Mouse (Mus musculus): ENCODE measurements around the gene Slc16a8. TPM values are rescaled to one million over a fixed set of nuclear protein-coding genes. Genes with fewer than 3 reads are reported as not detected.

Gene Slc16a8
- polyA plus RNA-seq, 1 experiment from 2014 or later, result not detected

DNA sequence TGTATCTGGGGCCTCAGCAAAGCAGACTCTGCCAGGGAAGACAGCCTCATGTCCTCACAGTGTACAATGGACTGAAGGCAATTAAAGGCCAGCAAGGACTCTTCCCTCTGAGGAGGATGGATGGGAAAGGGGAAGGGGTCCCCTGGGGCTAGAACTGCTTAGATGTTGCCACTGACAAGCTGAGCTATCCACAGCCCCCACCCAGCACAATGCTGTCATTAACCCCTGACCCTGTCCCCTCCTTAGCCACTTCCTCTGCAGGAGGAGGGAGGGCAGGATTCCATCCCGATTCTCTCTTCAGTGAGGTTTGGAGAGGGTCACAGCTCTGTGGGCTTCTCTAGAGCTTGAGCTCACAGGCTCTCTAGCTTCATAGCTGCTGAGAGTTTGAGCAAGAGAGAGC, 35.0 kb downstream of the Slc16a8 start:
- ATAC-seq (ENCODE audit: insufficient read depth, low FRiP score, low TSS enrichment) (no peak), DNase-seq (ENCODE audit: low spot score) (peak; percentile 59)
- H3K4me3 ChIP-seq (ENCODE audit: low read depth, low read length), result no peak overlapping the region
- WGBS, result 0% methylated on average over 1 of the region's 1 CpGs
- H3K27me3 ChIP-seq (ENCODE audit: control insufficient read depth, insufficient read depth, low read length), result no peaks in the 10 kb centered on the region
- peaks cover 11% of the 10 kb centered on the region for H3K4me1 ChIP-seq (ENCODE audit: control insufficient read depth, insufficient read depth, low read length)
- no peak overlapping the region for H3K9ac ChIP-seq (ENCODE audit: low read length)
- H3K4me2 ChIP-seq (ENCODE audit: low read depth), result no peak overlapping the region
- no peak overlapping the region for H3K27ac ChIP-seq (ENCODE audit: low read depth, low read length)
- no peaks in the 10 kb centered on the region for H3K9me3 ChIP-seq (ENCODE audit: control insufficient read depth, low read length)
- no peaks in the 10 kb centered on the region for H3K36me3 ChIP-seq (ENCODE audit: control insufficient read depth, insufficient read depth, low read length)

- H3K27ac ChIP-seq (ENCODE audit: low read depth, low read length), result no peak overlapping the region
- H3K27me3 ChIP-seq (ENCODE audit: control insufficient read depth, insufficient read depth, low read length), result no peaks in the 10 kb centered on the region
- H3K36me3 ChIP-seq (ENCODE audit: control insufficient read depth, insufficient read depth, low read length), result no peaks in the 10 kb centered on the region
- no peaks in the 10 kb centered on the region for H3K4me1 ChIP-seq (ENCODE audit: control insufficient read depth, insufficient read depth, low read length)
- no peak overlapping the region for H3K9ac ChIP-seq (ENCODE audit: low read length)
- DNase-seq (ENCODE audit: low spot score), result no peak
- no peak overlapping the region for H3K4me3 ChIP-seq (ENCODE audit: low read depth, low read length)
- no peaks in the 10 kb centered on the region for H3K9me3 ChIP-seq (ENCODE audit: control insufficient read depth, low read length)
- ATAC-seq (ENCODE audit: insufficient read depth, low FRiP score, low TSS enrichment), result no peak
- no peak overlapping the region for H3K4me2 ChIP-seq (ENCODE audit: low read depth)
- WGBS, result 77% methylated on average over 3 of the region's 3 CpGs
Measured at GRCm38 (mm10) chr15:79216191-79216590, 38.4 kb downstream of the Slc16a8 start.

GRCm38 (mm10) chr15:79213591-79213990, 41.0 kb downstream of the Slc16a8 start:
- Histone ChIP-seq H3K9ac (ENCODE audit: low read length) (no peak overlapping the region), H3K4me3 (ENCODE audit: low read depth, low read length) (no peak overlapping the region), H3K36me3 (ENCODE audit: control insufficient read depth, insufficient read depth, low read length) (no peaks in the 10 kb centered on the region), H3K27ac (ENCODE audit: low read depth, low read length) (no peak overlapping the region), H3K9me3 (ENCODE audit: control insufficient read depth, low read length) (no peaks in the 10 kb centered on the region), H3K27me3 (ENCODE audit: control insufficient read depth, insufficient read depth, low read length) (no peaks in the 10 kb centered on the region), H3K4me2 (ENCODE audit: low read depth) (no peak overlapping the region), H3K4me1 (ENCODE audit: control insufficient read depth, insufficient read depth, low read length) (no peaks in the 10 kb centered on the region)
- no peak for ATAC-seq (ENCODE audit: insufficient read depth, low FRiP score, low TSS enrichment)
- DNase-seq (ENCODE audit: low spot score), result no peak
- WGBS, result 83% methylated on average over 6 of the region's 6 CpGs

DNA sequence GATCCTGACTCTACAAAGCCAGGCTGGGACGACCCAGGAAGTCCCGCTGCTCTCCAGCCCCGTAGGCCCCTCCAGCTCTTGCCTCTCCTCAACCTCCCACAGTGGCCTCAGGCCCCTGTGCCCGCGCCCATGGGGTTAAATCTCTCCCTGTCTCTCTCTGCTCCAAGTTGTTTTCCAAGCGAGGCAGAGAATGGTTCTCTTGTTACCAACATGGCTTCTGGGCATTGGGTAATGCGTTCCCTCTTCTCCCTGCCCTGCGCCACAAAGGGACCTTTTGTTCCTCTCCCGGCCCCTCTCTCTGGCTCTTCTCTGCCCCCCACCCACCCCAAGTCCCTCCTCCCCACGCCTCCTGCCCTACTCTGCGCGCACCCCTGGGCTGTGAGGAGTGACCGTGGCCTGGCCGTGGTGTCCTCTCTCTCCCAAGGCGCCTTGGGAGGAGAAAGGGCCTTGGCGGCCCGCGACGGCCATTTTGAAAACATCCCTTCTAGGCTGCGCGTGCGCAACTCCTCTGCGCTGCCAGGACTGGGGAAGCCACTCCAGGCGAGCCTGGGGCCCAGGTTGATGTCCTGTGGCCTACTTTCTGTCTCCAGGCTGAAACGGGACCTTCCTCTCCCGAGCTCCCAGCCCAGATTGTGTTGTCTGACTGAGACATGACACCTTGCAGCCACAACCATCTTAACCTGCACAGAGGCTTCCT, 41.7 kb downstream of the Slc16a8 start:
- Histone ChIP-seq H3K4me3 (ENCODE audit: low read depth, low read length) (no peak overlapping the region), H3K27ac (ENCODE audit: low read depth, low read length) (no peak overlapping the region), H3K9ac (ENCODE audit: low read length) (no peak overlapping the region), H3K4me1 (ENCODE audit: control insufficient read depth, insufficient read depth, low read length) (no peaks in the 10 kb centered on the region), H3K36me3 (ENCODE audit: control insufficient read depth, insufficient read depth, low read length) (no peaks in the 10 kb centered on the region), H3K9me3 (ENCODE audit: control insufficient read depth, low read length) (no peaks in the 10 kb centered on the region), H3K27me3 (ENCODE audit: control insufficient read depth, insufficient read depth, low read length) (no peaks in the 10 kb centered on the region), H3K4me2 (ENCODE audit: low read depth) (no peak overlapping the region)
- DNase-seq (ENCODE audit: low spot score) (no peak), ATAC-seq (ENCODE audit: insufficient read depth, low FRiP score, low TSS enrichment) (no peak)
- WGBS, result 86% methylated on average over 26 of the region's 26 CpGs

DNA sequence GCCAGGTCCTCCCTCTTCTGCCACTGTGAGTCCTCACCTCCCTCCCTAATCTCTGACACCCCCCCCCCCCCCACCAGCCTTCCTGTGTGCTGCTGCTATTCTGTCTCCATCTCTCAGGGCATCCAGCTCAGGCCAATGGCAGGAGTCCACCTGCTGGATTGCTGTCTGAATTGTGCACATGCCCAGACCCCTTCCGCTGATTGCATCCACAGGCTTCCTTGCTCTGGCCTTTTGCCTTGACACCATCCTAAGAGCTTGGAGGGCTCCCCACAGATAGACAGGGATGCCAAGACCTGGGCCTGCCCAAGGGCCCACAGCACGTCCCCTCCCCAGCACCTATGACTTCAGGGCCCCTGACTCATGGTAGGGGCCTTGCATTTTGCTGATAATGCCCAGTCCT, 44.2 kb downstream of the Slc16a8 start:
- Histone ChIP-seq H3K4me3 (ENCODE audit: low read depth, low read length) (no peak overlapping the region), H3K9ac (ENCODE audit: low read length) (no peak overlapping the region), H3K36me3 (ENCODE audit: control insufficient read depth, insufficient read depth, low read length) (no peaks in the 10 kb centered on the region), H3K4me1 (ENCODE audit: control insufficient read depth, insufficient read depth, low read length) (no peaks in the 10 kb centered on the region), H3K9me3 (ENCODE audit: control insufficient read depth, low read length) (no peaks in the 10 kb centered on the region), H3K27me3 (ENCODE audit: control insufficient read depth, insufficient read depth, low read length) (no peaks in the 10 kb centered on the region; the same call in 1 of the 2 replicates), H3K4me2 (ENCODE audit: low read depth) (no peak overlapping the region), H3K27ac (ENCODE audit: low read depth, low read length) (no peak overlapping the region)
- DNase-seq (ENCODE audit: low spot score), result no peak
- WGBS, result 79% methylated on average over 2 of the region's 2 CpGs
- ATAC-seq (ENCODE audit: insufficient read depth, low FRiP score, low TSS enrichment), result no peak

GRCm38 (mm10) chr15:79208758-79209439, 45.7 kb downstream of the Slc16a8 start:
- Histone ChIP-seq H3K36me3 (ENCODE audit: control insufficient read depth, insufficient read depth, low read length) (no peaks in the 10 kb centered on the region), H3K4me3 (ENCODE audit: low read depth, low read length) (no peak overlapping the region), H3K27me3 (ENCODE audit: control insufficient read depth, insufficient read depth, low read length) (no peaks in the 10 kb centered on the region; the same call in 1 of the 2 replicates), H3K4me2 (ENCODE audit: low read depth) (no peak overlapping the region), H3K27ac (ENCODE audit: low read depth, low read length) (no peak overlapping the region), H3K9ac (ENCODE audit: low read length) (no peak overlapping the region), H3K4me1 (ENCODE audit: control insufficient read depth, insufficient read depth, low read length) (no peaks in the 10 kb centered on the region), H3K9me3 (ENCODE audit: control insufficient read depth, low read length) (no peaks in the 10 kb centered on the region)
- WGBS, result 79% methylated on average over 25 of the region's 27 CpGs
- DNase-seq (ENCODE audit: low spot score), result no peak
- no peak for ATAC-seq (ENCODE audit: insufficient read depth, low FRiP score, low TSS enrichment)

- ATAC-seq (ENCODE audit: insufficient read depth, low FRiP score, low TSS enrichment) (no peak), DNase-seq (ENCODE audit: low spot score) (no peak)
- Histone ChIP-seq H3K9me3 (ENCODE audit: control insufficient read depth, low read length) (no peaks in the 10 kb centered on the region), H3K9ac (ENCODE audit: low read length) (no peak overlapping the region), H3K4me3 (ENCODE audit: low read depth, low read length) (no peak overlapping the region), H3K27ac (ENCODE audit: low read depth, low read length) (no peak overlapping the region), H3K36me3 (ENCODE audit: control insufficient read depth, insufficient read depth, low read length) (no peaks in the 10 kb centered on the region), H3K4me1 (ENCODE audit: control insufficient read depth, insufficient read depth, low read length) (no peaks in the 10 kb centered on the region), H3K4me2 (ENCODE audit: low read depth) (no peak overlapping the region), H3K27me3 (ENCODE audit: control insufficient read depth, insufficient read depth, low read length) (no peaks in the 10 kb centered on the region; the same call in 1 of the 2 replicates)
- WGBS, result 80% methylated on average over 6 of the region's 6 CpGs
Measured at GRCm38 (mm10) chr15:79208211-79208610, 46.4 kb downstream of the Slc16a8 start.

DNA sequence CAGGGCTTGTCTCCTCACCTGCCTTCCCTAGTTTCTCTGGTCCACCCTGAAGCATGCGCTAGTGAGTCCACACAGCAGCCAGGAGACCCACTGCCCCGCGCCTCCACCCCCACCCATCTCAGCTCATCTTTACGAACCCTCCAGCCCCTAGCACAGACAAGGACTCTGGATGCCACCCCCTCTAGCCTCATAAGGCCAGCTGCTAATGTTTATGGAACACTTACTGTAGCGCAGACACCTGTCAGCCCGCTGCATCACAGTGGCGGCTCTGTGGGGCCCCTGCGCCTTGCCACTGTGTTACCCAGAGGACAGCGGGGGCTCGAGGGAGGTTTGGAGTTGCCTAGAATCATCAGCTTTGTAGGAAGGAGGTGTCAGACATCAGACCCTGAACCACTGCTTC, 52.0 kb downstream of the Slc16a8 start:
- no peak overlapping the region for H3K4me3 ChIP-seq (ENCODE audit: low read depth, low read length)
- 36% methylated on average over 10 of the region's 10 CpGs for WGBS

More for the DNA sequence above, 52.0 kb downstream of the Slc16a8 start:
- peaks cover 17% of the 10 kb centered on the region for H3K4me1 ChIP-seq (ENCODE audit: control insufficient read depth, insufficient read depth, low read length)
- H3K9me3 ChIP-seq (ENCODE audit: control insufficient read depth, low read length), result no peaks in the 10 kb centered on the region
- peak overlapping the region; percentile 50 for H3K27ac ChIP-seq (ENCODE audit: low read depth, low read length)
- DNase-seq (ENCODE audit: low spot score) (peak; percentile 37), ATAC-seq (ENCODE audit: insufficient read depth, low FRiP score, low TSS enrichment) (peak; percentile 39)
- H3K36me3 ChIP-seq (ENCODE audit: control insufficient read depth, insufficient read depth, low read length), result no peaks in the 10 kb centered on the region
- peak overlapping the region; percentile 23; the same call in 1 of the 2 replicates for H3K9ac ChIP-seq (ENCODE audit: low read length)
- H3K4me2 ChIP-seq (ENCODE audit: low read depth), result 0 out of 2 replicates have a peak overlapping the region, but pooled peaks have one; percentile 3
- H3K27me3 ChIP-seq (ENCODE audit: control insufficient read depth, insufficient read depth, low read length), result no peaks in the 10 kb centered on the region; the same call in 1 of the 2 replicates
